Mouse (Mus musculus) cerebellum, adult (tissue): ENCODE measurements around the gene Btg2.
A peak's percentile ranks its signal among the peaks of the same experiment; 100 is the strongest.

Source experiments
- ATAC-seq: cut with Nextera tagmentation; 2 replicates; pipeline ENCODE4 v1.9.2; 2017; ENCODE audit warnings: mild to moderate bottlenecking, moderate library complexity, mixed read lengths; ENCODE audit not compliant: insufficient number of reproducible peaks, low FRiP score, low TSS enrichment

Gene Btg2

DNA sequence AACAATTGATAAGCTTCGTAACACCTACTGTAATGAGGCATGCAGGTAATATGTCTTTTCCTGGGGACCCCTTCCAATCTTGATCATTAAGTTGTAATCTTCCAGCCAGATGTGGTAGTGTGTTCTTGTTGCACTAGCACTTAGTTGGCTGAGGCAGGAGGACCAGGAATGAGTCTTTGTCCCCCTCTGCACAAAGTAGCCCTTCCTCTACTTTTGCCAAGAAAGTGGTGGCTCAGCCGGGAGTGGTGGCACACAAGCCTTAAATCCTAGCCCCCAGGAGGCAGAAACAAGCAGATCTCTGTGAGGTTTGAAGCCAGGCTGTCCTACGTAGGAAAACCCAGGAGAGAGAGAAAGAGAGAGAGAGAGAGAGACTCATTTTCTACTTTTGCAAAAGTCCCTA lies 17.0 kb downstream of the Btg2 start:
- no peak for ATAC-seq

DNA sequence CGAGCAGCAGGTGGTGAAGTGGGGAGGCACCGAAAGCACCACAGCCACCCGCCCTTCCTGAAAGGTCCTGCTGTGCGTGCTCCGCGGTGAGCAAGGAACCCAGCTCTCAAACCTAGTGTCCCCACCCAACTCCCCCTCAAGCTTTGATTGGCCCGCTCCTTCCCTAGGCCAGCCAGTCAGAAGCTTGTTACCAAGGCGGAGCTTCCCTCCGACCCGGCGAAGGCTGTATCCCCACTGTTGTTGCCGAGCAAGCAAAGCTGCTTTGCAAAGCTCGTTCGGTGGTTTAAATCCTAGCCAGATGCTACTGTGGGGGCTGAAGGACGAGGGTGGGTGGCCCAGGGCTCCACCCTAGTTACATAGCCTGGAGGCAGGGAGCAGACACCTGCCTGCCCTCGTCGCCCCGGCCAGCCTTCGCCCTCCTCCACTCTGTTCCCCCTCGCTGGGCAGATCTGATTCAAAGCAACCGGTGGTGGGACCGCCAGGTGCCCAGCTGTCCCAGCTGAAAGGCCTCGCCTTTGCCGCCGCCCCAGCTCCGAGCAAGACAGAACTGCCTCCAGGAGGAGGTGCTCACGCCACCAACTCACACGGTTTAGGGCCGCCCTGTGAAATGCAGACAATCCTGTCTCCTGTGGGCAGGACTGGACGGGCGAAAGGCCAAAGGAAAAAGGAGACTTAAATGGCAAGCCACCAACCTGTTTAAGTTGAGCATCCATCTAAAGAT lies 17.9 kb downstream of the Btg2 start:
- peak; percentile 88 for ATAC-seq

DNA sequence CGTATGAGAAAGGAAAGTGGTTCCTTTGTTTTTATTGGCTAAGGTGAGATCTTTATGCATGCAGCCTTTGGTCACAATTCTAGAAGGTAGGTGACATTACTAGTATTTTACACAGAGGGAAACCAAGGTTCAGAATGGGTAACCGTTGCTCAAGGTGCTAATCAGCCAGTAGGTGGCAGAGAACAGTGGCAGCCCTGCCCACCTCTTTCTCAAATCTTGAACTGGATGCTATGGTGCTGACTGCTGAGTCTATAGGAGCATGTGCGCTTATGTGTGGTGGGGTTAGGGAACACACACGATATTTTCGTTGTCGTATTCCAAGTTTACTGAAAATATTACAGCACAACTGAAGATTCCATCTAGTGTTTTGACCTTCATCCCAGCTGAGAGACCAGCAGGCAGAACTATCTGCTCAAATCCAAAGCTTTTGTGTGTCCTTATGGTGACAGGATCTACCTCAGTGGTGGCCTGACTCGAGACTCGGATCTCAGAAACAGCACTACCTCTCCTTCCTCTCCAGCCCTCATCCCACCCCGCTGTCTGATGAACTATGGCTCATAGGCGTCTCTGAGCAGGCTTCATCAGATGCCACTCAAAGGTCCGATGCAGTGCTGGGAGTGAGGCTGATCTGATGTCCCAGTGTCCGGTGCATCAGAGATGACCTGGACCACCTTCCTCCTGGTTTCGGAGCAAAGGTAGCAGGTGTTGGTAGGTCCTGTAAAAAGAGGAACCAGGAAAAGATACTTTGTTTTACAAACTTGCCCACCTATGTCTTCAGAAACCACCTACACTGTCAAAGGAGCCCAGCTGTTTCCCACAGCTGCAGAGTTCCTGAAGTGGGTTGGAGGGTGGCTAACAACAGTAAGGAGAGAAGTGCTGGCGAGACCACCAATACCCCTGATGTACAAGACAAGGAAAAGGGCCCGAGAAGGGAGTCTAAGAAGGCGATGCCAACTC lies 18.9 kb downstream of the Btg2 start:
- 0 out of 2 replicates have a peak, but pooled peaks have one; percentile 2 for ATAC-seq

DNA sequence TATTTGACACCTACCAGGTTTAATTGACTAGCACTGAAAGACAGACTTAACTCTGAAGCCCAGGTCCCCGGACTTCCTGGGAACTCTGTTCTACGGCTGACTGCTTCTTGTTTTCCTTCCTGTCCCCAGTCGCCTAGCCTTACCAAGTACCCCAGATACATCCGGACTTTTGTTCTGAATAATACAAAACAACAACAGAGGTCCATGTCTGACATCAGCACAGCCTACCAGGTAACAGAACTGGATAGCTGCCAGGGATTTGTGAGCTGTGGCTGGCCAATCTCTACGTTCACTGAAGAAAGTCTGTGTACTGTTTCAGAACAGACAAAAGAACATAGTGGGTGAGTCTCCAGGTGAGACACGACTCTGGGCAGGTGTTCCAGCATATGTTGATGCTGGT lies 20.1 kb downstream of the Btg2 start:
- ATAC-seq, result no peak

GRCm38 (mm10) chr1:134057736-134058135 lies 21.2 kb downstream of the Btg2 start:
- ATAC-seq, result no peak

DNA sequence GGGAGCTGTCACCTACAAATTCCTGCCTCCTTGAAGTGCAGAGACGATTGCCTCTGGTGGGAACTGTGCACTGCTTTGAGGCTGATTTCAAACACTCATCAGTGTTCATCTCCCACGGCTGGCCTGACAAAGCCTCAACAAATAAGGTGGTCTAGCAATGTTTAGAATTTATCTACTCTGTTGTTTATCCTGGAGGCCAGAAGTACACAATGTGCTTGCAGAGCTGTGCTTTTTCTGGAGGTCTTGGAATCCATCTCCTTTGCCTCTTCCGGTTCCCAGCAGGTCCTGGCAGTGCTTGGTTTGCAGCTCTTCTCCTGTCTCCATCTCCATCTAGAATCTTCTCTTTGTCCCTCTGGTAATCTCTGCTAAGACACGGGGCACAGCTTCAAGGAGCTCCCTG lies 22.6 kb downstream of the Btg2 start:
- ATAC-seq, result no peak

DNA sequence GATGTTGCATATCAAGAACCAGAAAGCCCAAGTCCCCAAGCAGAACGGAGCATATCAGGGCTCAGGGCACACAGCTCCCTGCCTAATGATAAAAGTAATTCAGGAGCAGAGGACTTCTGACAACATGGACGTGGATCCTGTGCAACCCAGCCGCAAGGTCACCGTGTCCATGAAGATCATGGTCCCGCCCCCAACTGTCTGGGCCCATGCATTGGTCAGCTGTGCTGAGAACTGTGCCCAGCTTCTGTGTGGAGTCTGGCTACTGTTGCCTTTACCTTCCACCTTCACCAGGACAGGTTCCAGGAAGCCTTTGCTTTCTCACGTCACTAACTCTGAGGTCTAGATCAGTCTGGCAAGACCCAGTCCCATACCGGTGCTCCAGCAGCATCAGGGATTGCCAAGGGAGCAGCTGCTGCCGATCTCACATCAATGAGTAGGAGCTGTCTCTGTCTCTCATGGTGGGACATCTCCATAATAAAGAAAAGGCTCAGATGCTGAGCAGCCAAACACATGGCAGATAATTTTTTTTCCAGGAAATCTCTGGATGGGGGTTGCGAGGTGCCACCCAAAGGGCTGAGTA lies 23.2 kb downstream of the Btg2 start:
- no peak for ATAC-seq

DNA sequence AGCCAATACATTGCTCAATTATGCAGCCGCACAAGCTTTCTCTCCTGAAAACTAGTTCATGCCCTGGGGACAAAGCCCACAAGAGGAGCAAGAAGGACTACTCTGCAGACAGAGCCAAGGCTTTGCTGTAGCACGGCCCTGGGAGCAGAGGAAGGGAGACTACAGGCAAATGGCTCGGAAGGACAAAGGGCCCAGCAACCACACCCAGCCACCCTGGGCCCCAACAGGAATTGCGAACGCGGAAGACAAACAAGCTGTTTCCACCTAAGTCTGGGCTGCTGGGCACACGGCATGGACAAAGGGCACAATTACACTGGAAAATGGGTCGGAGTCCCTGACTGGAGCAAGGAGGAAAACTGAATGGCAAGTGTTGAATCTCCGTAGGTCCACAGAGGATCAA lies 23.9 kb downstream of the Btg2 start:
- no peak for ATAC-seq

- ATAC-seq, result 0 out of 2 replicates have a peak, but pooled peaks have one; percentile 46
These were observed 25.7 kb downstream of the Btg2 start for GRCm38 (mm10) chr1:134053207-134053606.

- no peak for ATAC-seq
These were observed 29.4 kb downstream of the Btg2 start for GRCm38 (mm10) chr1:134049542-134049941.

DNA sequence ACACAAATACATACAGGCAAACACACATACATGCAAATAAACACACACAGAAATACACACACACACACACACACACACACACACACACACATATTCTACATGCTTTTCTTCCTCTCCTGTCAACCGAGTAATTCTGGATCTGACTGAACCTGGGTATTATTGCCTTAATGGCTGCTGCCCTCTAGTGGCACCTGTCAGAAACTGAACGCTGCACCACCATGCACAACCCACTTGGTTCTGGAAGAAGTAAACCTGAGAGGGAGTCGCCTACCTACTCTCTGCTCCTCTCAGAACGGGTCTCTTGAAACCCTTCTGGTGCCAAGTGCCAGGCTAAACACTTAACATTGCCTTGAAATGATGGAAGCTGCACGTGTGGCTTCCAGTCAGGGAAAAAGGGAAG lies 30.2 kb downstream of the Btg2 start:
- no peak for ATAC-seq

GRCm38 (mm10) chr1:134047431-134047830 lies 31.5 kb downstream of the Btg2 start:
- ATAC-seq, result no peak

DNA sequence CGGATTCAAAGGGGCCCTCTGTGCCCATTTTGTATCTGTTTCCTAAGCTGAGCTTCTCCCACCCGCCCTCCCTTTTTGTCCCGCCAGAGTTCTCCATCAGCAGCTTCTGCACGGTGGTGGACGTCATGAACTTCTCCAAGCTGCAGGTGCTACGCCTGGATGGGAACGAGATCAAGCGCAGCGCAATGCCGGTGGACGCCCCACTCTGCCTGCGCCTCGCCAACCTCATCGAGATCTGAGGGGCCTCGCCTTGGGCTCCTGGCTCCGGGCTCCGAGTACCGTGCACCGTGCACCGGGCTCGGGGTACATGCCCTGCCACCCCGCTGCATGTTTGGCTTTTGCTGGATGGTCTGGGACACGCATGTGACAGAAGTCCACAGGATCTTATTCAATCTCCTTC lies 32.5 kb downstream of the Btg2 start:
- ATAC-seq, result no peak

GRCm38 (mm10) chr1:134045971-134046370 lies 32.9 kb downstream of the Btg2 start:
- peak; percentile 52 for ATAC-seq

GRCm38 (mm10) chr1:134044805-134045204 lies 34.1 kb downstream of the Btg2 start:
- ATAC-seq, result no peak

DNA sequence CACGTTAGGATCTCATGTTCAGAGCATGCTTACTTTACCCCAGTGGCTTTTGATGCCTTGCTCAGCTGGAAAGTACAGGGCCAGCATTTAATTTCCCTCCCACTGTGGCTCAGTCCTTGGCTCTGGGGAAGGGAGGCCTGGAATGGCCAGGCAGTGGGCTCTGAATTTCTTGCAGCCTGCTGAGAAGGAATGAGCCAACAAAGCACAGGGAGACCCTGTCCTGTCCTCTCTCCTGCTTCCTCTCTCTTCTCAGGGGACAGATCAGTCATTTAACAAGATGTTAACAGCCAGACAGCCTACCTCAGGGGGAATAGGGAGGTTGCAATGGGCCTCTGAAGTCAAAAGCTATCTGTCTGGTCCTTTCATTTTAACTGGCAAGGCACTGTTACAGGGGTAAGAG lies 36.6 kb downstream of the Btg2 start:
- no peak for ATAC-seq

DNA sequence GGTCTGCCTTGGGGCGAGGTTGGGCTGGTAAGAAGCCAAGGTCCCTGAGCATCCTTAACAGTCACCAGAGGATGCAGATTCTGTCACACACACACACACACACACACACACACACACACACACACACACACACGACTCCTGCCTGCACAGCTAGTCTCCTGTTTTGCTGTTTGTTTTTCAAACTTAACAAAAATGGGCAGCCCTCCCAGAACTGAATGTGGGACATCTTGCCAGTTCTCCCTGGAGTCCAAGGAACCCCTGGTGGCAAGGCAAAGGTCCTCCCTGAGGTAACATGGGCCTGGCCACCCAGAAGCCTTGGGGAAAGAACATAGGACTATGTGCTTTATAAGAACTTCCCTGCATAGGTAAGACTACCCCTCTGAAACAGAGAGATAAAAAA lies 37.0 kb downstream of the Btg2 start:
- no peak for ATAC-seq

DNA sequence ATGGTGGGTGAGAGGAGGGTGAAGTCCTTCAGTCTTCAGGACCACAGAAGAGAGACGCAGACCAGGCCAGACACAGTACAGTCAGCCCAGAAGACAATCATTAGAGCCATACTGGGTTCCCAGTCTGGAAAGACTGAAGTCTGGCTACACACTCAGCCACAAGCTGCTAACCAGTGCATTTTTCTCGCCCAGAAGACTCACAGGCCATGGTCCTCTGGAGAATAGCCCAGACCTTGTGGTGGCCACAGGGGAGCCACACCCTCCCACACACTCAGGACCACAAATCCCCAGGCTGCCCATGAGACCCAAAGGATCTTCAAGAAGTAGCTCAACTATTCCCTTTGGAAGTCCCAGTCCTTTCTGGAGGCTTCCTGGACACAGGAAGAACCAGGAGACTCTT lies 39.6 kb downstream of the Btg2 start:
- ATAC-seq, result no peak

GRCm38 (mm10) chr1:134038336-134038735 lies 40.6 kb downstream of the Btg2 start:
- ATAC-seq, result no peak

DNA sequence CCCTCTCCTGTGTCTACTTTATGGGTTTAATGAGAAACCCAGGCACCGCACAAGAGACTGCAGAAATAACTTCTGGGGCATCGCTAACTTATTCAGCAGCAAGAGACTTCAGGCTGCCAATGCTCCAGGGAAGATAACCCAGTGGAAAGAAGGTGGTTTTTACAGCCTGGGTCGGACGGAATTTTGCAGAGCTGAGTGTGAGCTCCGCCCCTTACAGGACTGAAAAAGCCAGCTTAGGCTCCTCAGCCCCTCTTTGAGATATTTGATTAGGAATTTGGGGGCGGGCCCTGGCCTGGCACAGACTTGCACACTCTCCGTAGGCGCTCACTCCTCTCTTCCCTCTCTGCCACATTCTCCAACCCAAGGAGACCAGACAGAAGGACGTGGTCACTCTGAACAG lies 41.7 kb downstream of the Btg2 start, which contains the start of gene Fmod:
Gene Fmod (plus strand): TSS at position 83 of the 400 bp plus-strand sequence.
- no peak for ATAC-seq

DNA sequence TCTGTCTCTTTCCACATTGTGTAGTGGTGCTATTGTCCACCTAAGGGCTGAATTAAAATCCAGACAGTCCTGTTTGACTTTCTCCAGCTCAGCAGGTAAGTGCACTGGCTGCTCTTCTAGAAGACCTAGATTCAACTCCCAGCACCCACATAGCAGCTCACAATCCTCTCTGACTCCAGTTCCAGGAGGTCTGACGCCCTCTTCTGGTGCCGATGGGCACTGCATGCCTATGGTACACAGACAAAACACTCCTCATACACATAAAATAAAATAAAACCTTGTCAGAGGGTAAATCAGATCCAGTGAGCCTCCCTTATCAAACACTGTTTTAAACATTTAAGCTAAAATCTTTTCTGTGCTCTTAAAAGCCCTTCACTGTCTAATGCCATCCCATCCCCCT lies 42.4 kb downstream of the Btg2 start:
- no peak for ATAC-seq
